Mouse (Mus musculus): ENCODE measurements around the gene Slc7a10. TPM values are rescaled to one million over a fixed set of nuclear protein-coding genes. Genes with fewer than 3 reads are reported as not detected.

Slc7a10 gene
- total and polyA plus RNA-seq, 3 experiments = not detected

DNA sequence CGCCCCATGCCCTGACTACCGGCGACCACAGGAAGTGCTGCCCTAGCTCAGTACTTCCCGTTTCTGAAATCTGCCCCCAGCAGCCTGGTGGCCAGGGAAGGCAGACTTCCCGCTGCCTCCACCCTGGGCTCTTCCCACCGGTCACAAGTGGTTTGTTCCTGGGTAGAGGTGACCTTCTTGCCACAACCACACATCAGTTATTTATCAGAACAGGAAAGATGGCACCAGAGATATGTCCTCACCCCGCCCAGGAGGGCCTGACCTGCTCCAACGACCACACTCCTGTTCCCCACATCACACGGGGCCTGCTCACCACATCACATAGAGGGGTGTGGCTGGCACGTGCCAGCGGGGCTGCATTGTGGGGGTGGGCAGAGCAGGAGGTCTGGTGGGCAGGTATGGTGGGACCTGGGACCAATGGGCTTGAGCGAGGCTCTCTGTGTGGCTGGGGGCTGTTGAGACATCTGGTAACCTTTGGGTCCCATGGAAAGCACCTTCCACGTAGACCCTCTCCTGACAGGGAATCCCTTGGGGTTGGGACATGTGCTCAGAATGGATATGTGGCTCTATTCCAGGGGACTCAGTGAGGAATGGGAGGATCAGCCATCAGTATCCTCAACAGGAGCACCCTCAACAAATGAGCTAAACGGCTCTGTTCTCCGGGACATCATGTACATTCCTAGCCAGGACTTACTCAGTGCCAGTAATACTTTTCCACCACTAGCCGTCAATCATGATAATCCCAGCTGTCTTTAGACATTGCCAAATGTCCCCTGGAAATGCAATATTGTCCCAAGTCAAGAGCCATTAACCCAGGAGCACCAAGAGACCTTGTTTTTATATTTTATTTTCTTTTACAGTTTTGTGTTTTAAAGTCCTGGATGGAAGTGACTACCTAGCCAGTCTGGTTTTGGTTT lies 29.4 kb upstream of the Slc7a10 start (continued):
- no peak for TF ChIP-seq E2F4 (IDR thresholded peaks at IDR 0.05; ENCODE audit: borderline replicate concordance, low read depth, low read length)
- TF ChIP-seq ELF1 (IDR thresholded peaks at IDR 0.05; ENCODE audit: low read depth, low read length) = 0 out of 2 replicates have a peak, but pooled peaks have one; percentile 17
- no peak for TF ChIP-seq CHD2 (IDR thresholded peaks at IDR 0.05; ENCODE audit: low read length)
- TF ChIP-seq ZMIZ1 (IDR thresholded peaks at IDR 0.05; ENCODE audit: low read depth, low read length) = no peak
- no peak for TF ChIP-seq ZKSCAN1 (IDR thresholded peaks at IDR 0.05; ENCODE audit: low read depth, low read length)
- no peak for TF ChIP-seq ZC3H11A (IDR thresholded peaks at IDR 0.05; ENCODE audit: low read depth, low read length)
- peak; percentile 33 to 41; a peak in 1 of 4 replicates for TF ChIP-seq POLR2A (IDR thresholded peaks at IDR 0.05; ENCODE audit: control insufficient read depth in 1 of 2, insufficient read depth in 1 of 2, low read depth in 1 of 2, low read length in 2 of 2, poor library complexity in 1 of 2)

DNA sequence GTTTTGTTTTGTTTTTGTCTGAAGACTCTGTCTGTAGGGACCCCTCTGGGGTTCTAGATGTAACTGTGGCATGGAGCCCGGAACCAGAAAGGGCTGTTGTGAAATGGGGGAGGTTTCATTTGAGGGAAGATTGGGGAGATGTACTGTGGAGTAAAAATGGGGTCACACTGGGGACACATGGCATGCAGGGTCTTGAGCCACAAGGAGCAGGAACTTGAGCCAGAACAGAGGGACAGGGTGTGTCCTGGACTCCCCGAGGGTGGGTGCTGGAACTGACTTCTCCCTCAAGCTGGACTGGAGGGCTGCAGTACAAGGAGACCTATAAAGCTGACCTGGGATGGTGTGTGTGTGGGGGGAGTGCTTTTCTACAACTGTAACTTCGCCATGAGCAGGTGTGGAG lies 28.7 kb upstream of the Slc7a10 start:
- TF ChIP-seq MAFK (IDR thresholded peaks at IDR 0.05; ENCODE audit: borderline replicate concordance, low read depth, low read length) = no peak
- TF ChIP-seq NELFE (IDR thresholded peaks at IDR 0.05; ENCODE audit: low read depth, low read length) = no peak
- TF ChIP-seq UBTF (IDR thresholded peaks at IDR 0.05; ENCODE audit: borderline replicate concordance, insufficient read depth, low read depth, low read length) = no peak
- TF ChIP-seq MXI1 (IDR thresholded peaks at IDR 0.05; ENCODE audit: low read depth, low read length) = no peak
- no peak for TF ChIP-seq EP300 (IDR thresholded peaks at IDR 0.05; ENCODE audit: low read depth in 1 of 2, low read length in 2 of 2)
- TF ChIP-seq ZC3H11A (IDR thresholded peaks at IDR 0.05; ENCODE audit: low read depth, low read length) = no peak
- TF ChIP-seq GATA1 (IDR thresholded peaks at IDR 0.05; ENCODE audit: low read depth, low read length) = no peak
- no peak for TF ChIP-seq E2F4 (IDR thresholded peaks at IDR 0.05; ENCODE audit: borderline replicate concordance, low read depth, low read length)
- Histone ChIP-seq H3K36me3 (ENCODE audit: control insufficient read depth in 1 of 2, insufficient read depth in 2 of 2, low read length in 2 of 2) (peaks cover 0 to 20% of the 10 kb centered on the region in 2 experiments; a peak in 2 of 4 replicates), H3K79me2 (ENCODE audit: control insufficient read depth, insufficient read depth, low read length, poor library complexity) (no peaks in the 10 kb centered on the region), H3K4me3 (ENCODE audit: control insufficient read depth in 1 of 2, insufficient read depth in 1 of 2, low read depth in 2 of 2, low read length in 2 of 2) (no peak overlapping the region), H3K4me1 (ENCODE audit: control insufficient read depth in 1 of 2, insufficient read depth in 2 of 2, low read length in 2 of 2) (peaks cover 13 to 48% of the 10 kb centered on the region in 2 experiments), H3K27ac (ENCODE audit: control insufficient read depth, low read depth, low read length) (no peak overlapping the region), H3K9ac (ENCODE audit: control insufficient read depth, low read depth, low read length, poor library complexity, severe bottlenecking) (no peak overlapping the region), H3K9me3 (replicated peaks; ENCODE audit: insufficient read depth, low read length) (no peaks in the 10 kb centered on the region), H3K27me3 (ENCODE audit: control insufficient read depth in 1 of 2, insufficient read depth in 2 of 2, low read length in 2 of 2) (no peaks in the 10 kb centered on the region)
- DNase-seq (ENCODE audit: low read depth, low spot score) = no peak

DNA sequence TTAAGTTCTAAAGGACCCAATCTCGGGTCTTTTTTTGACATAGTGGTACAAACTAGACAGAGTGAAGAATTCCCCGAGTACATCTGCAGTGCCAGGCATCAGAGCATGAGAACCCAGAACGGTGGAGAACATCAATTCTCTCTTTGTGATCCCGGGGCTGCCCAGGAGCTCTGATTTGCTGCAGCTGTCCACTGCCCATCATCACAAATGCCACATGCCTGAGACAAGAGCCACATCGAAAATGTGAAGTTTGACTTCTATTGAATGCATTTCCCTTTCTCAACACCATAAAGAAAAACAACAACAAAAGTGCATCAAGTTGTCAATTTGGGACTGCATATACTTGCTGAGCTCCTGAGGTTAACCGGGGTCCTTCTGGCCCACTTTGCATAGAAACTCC lies 23.7 kb upstream of the Slc7a10 start:
- TF ChIP-seq EP300 (IDR thresholded peaks at IDR 0.05; ENCODE audit: low read depth in 1 of 2, low read length in 2 of 2) = no peak
- no peak for TF ChIP-seq CHD2 (IDR thresholded peaks at IDR 0.05; ENCODE audit: low read length)
- TF ChIP-seq USF2 (IDR thresholded peaks at IDR 0.05; ENCODE audit: borderline replicate concordance in 1 of 2, insufficient read depth in 1 of 2, low read depth in 1 of 2, low read length in 2 of 2) = no peak
- no peak for TF ChIP-seq MAX (IDR thresholded peaks at IDR 0.05; ENCODE audit: low read length)
- no peak for TF ChIP-seq ZC3H11A (IDR thresholded peaks at IDR 0.05; ENCODE audit: low read depth, low read length)
- no peak for TF ChIP-seq GATA1 (IDR thresholded peaks at IDR 0.05; ENCODE audit: low read depth, low read length)
- no peak for TF ChIP-seq TBP (IDR thresholded peaks at IDR 0.05; ENCODE audit: low read depth, low read length)
- TF ChIP-seq POLR2AphosphoS5 (IDR thresholded peaks at IDR 0.05; ENCODE audit: borderline replicate concordance, low read depth, low read length) = no peak
- TF ChIP-seq TCF12 (IDR thresholded peaks at IDR 0.05; ENCODE audit: low read depth, low read length) = no peak
- TF ChIP-seq CTCF (IDR thresholded peaks at IDR 0.05 in 2 of 3, conservative IDR thresholded peaks at IDR 0.05 in 1 of 3; ENCODE audit: control insufficient read depth in 1 of 3, insufficient read depth in 1 of 3, low read depth in 2 of 3, low read length in 3 of 3, poor library complexity in 1 of 3, severe bottlenecking in 1 of 3) = no peak
- no peak for TF ChIP-seq HCFC1 (IDR thresholded peaks at IDR 0.05; ENCODE audit: low read depth, low read length)
- TF ChIP-seq ZNF384 (IDR thresholded peaks at IDR 0.05; ENCODE audit: low read depth, low read length) = no peak
- TF ChIP-seq ZMIZ1 (IDR thresholded peaks at IDR 0.05; ENCODE audit: low read depth, low read length) = no peak
- no peak for TF ChIP-seq SMC3 (IDR thresholded peaks at IDR 0.05; ENCODE audit: low read depth, low read length)
- no peak for TF ChIP-seq TAL1 (IDR thresholded peaks at IDR 0.05; ENCODE audit: low read length)
- Histone ChIP-seq H3K79me2 (ENCODE audit: control insufficient read depth, insufficient read depth, low read length, poor library complexity) (no peaks in the 10 kb centered on the region), H3K36me3 (ENCODE audit: control insufficient read depth in 1 of 2, insufficient read depth in 2 of 2, low read length in 2 of 2) (peaks cover 0 to under 1% of the 10 kb centered on the region in 2 experiments; a peak in 1 of 4 replicates), H3K9me3 (replicated peaks; ENCODE audit: insufficient read depth, low read length) (no peaks in the 10 kb centered on the region), H3K27me3 (ENCODE audit: control insufficient read depth in 1 of 2, insufficient read depth in 2 of 2, low read length in 2 of 2) (no peaks in the 10 kb centered on the region; a peak in 1 of 4 replicates), H3K4me3 (ENCODE audit: control insufficient read depth in 1 of 2, insufficient read depth in 1 of 2, low read depth in 2 of 2, low read length in 2 of 2) (no peak overlapping the region), H3K4me1 (ENCODE audit: control insufficient read depth in 1 of 2, insufficient read depth in 2 of 2, low read length in 2 of 2) (peaks cover 0 to 5% of the 10 kb centered on the region in 2 experiments; a peak in 3 of 4 replicates), H3K27ac (ENCODE audit: control insufficient read depth, low read depth, low read length) (no peak overlapping the region), H3K9ac (ENCODE audit: control insufficient read depth, low read depth, low read length, poor library complexity, severe bottlenecking) (no peak overlapping the region)
- no peak for DNase-seq (ENCODE audit: low read depth, low spot score)

All from MEL (cell line).